Mouse (Mus musculus): ENCODE results near the gene Slc16a6.

The Slc16a6 gene

DNA sequence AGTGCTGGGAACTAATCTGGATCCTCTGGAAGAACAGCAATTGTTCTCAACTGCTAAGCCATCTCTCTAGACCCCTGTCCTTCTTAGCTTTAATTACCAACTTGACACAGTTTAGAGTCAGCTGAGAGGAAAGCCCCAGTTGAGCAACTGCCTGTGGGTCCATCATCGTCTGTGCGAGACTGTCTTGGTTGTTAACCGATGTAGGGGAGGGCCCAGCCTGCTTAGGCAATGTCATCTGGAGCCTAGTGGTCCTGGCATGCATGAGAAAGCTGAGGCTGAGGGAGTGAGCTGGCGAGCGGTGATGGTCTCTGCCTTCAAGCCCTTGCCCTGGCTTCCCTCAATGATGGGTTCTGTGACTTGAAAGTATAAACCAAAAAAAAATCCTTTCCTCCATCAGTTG is 58.6 kb downstream of the Slc16a6 start:
- no peak for DNase-seq (ENCODE audit: low spot score)

DNA sequence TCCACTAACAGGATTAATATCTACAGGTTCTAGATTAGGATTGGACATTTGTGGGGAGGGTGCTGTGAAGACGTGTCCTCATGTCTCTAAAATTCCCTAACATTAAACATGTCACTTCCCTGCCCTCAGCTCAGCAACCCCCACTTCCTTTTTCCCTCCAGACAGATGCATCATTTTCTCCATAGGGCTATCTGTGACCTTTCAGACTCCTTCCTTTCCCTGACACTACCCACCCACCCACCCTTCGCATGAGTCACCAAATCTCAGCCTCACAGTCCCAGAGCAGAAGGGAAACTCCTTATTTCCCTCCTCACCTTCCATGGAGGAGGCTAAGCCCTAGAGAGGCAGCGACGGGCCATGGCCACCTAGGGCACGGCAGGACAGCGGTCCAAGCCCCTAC is 59.8 kb downstream of the Slc16a6 start, which contains the start of gene 9930022D16Rik:
Gene 9930022D16Rik, plus strand, starts transcription at position 301 of the 400 bp plus-strand sequence.
- no peak for DNase-seq (ENCODE audit: low spot score)

DNA sequence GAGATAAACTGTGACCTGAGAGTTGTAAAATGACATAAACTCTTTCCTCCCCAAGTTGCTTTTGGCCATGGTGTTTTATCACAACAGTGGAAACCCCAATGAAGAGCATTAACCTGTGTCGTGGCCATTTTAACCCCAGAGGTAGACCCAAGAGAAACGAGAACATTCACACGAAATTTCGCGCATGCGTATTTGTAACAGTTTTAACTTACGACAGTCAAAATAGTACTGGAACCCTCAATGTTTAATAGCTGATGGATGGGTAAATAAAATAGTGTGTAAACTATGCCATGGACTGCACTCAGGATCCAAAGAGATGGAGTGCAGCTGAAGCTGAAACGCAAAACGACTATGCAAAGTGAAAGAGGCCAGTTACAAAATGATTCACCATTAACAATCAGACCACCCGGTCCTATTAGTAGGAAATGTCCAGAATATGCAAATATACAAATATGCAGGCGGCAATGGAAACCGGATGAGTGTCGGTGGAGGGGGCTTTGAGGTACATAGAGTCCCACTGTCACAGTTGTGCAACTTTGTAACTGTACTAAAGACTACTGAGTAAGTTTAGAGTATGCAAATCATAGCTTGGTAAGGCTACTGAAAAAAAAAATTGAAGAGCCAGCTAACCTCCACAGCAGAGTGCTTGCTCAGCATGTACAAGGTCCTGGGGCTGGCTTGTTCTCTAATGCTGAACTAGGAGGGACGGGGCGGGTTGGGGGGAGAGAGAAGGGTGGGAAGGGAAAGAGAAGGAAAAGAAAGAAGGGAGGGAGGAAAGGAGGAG is 63.0 kb downstream of the Slc16a6 start:
- no peak for DNase-seq (ENCODE audit: low spot score)

DNA sequence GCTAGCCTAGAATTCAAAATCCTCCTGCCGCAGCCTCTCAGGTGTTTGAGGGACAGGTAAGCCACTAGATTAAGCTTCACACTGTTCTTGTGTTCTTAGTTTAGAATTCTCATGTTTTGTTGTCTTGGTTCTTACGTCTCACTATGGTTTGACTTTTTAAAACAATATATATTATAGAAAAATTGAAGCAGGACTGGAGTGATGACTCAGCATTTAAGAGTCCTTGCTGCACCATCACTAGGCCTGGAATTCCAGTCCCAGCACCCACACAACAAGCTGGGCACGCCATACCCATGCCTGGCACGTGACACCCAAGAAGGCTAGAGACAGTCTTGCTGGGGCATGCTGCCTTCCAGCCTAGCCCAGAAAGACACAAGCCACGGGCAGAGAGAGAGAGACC is 67.0 kb downstream of the Slc16a6 start:
- no peak for DNase-seq (ENCODE audit: low spot score)
